Mouse (Mus musculus): Measurements from ENCODE around the gene Ubac2. TPM values are rescaled to one million over a fixed set of nuclear protein-coding genes. Genes with fewer than 3 reads are reported as not detected.

The Ubac2 gene
- polyA plus RNA-seq, 1 experiment from 2014 or later = 67.3 TPM

DNA sequence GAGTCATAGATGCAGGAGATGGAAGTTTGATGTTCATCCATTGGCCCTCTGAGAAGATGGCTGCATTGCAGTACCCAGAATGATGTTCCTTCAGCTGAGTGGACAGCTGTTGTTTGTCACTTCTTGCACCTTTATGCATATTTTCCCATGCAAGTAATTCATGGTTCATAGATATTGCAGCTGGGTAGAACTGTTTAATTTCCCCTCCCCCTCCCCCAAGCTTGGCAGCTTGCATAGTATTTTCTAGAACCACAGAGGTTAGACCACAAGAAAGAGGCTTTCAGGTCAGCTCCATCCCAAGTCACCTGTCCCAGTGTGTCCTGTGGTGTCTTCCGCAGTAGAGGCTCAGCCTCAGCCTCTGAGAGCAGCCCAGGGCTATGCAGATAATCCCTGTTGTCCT lies 92.0 kb downstream of the Ubac2 start:
- 81% methylated on average over 1 of the region's 1 CpGs for WGBS
- Histone ChIP-seq H3K9me3 (replicated peaks) (no peaks in the 10 kb centered on the region), H3K27me3 (no peaks in the 10 kb centered on the region), H3K36me3 (peaks cover 10% of the 10 kb centered on the region; the same call in 1 of the 2 replicates), H3K9ac (no peak overlapping the region), H3K4me1 (no peaks in the 10 kb centered on the region), H3K4me2 (replicated peaks) (no peak overlapping the region), H3K4me3 (replicated peaks) (no peak overlapping the region), H3K27ac (replicated peaks) (no peak overlapping the region)
- no peak for ATAC-seq (ENCODE audit: insufficient number of reproducible peaks, low FRiP score, low TSS enrichment, low read depth)

DNA sequence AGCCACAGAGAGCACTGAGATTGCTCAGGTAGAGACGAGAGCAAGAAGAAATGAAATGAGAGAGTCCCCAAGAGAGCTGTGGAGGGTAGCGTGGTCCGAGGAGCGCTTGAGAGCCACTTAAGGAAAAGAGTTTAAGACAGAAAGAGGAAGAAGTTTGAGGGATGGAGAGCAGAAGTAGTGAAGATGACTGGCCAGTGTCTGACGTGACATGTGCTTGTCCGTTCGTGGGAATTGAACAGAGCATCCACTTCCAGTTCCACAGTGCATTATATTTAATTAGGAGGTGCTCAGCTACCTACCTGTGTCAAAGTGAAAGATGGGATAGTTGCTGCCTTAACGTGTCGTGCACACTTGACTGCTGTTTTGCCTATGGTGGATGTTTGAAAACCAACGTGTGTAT lies 94.7 kb downstream of the Ubac2 start:
- H3K36me3 ChIP-seq = peaks cover 15% of the 10 kb centered on the region; the same call in 1 of the 2 replicates
- no peaks in the 10 kb centered on the region for H3K4me1 ChIP-seq
- WGBS = 83% methylated on average over 10 of the region's 10 CpGs
- no peak overlapping the region for H3K4me3 ChIP-seq (replicated peaks)
- H3K9ac ChIP-seq = no peak overlapping the region
- no peak overlapping the region for H3K4me2 ChIP-seq (replicated peaks)
- no peaks in the 10 kb centered on the region for H3K27me3 ChIP-seq
- H3K9me3 ChIP-seq (replicated peaks) = no peaks in the 10 kb centered on the region
- no peak overlapping the region for H3K27ac ChIP-seq (replicated peaks)
- ATAC-seq (ENCODE audit: insufficient number of reproducible peaks, low FRiP score, low TSS enrichment, low read depth) = no peak

DNA sequence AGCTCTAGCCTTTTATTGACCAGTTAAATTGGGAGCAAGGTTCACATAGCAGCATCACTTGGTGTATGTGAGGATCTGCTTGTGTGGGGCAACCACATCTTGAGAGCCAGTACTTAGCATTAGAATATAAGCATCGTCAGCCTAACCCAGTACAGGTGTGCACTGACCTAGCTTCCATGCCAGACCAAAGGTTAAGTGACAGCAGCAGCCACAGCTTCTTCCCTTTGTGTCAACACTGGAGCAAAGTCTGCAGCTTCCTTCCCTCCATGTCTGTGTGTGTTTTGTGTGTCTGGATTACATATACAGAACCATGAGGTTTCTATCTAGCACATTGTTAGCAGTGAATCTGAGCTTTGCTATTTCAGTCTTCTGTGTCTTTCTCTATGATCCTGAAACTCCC lies 103.1 kb downstream of the Ubac2 start:
- Histone ChIP-seq H3K9ac (no peak overlapping the region), H3K27me3 (no peaks in the 10 kb centered on the region), H3K4me2 (replicated peaks) (no peak overlapping the region), H3K36me3 (no peaks in the 10 kb centered on the region), H3K4me1 (no peaks in the 10 kb centered on the region), H3K4me3 (replicated peaks) (no peak overlapping the region), H3K27ac (replicated peaks) (no peak overlapping the region), H3K9me3 (replicated peaks) (no peaks in the 10 kb centered on the region)
- ATAC-seq (ENCODE audit: insufficient number of reproducible peaks, low FRiP score, low TSS enrichment, low read depth) = no peak
- WGBS = 80% methylated on average over 1 of the region's 1 CpGs

DNA sequence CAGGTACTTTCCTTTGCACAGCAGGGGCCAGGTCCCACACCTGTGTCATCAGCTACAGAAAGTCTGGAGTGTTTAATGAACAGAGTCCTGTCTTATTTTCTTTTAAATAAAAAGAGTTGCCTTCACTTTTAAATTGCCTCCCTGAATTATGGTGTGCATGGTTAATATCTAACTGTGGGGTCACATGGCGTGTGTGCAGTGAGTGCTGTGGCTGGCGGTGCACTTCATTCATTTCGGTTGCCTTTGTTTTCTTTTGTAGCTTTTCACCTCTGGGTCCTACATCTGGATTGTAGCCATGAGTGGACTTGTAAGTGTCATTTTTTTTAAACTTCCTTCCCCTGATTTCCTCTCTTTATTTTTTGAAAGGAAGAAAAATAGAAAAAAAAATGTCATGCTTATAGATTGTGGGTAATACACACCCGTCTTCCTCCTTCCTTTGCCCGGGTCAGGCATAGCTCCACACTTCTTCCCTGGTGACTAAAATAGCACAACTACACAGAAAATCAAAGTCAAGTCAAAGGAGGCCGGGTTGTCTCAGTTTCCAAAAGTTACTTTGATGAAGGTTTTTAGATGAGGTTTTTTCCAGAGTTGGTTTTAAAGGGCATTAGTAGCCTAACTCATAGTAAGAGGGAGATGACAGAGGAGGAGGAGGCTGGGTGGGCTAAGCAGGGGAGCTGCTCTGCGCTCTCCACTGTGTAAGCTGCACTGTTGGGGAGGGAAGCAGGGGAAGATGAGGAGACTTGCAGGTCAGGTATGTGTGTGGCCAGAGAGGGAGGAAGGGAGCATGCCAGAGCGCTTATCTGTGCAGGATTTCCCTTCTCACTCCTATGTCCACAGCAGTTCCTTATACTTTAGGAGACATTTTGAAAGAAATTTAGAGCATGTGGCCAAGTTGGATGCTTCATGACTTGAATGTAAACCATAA lies 104.9 kb downstream of the Ubac2 start:
- Histone ChIP-seq H3K4me2 (replicated peaks) (no peak overlapping the region), H3K9me3 (replicated peaks) (no peaks in the 10 kb centered on the region), H3K4me3 (replicated peaks) (no peak overlapping the region), H3K4me1 (no peaks in the 10 kb centered on the region), H3K9ac (no peak overlapping the region), H3K36me3 (no peaks in the 10 kb centered on the region), H3K27me3 (no peaks in the 10 kb centered on the region), H3K27ac (replicated peaks) (peak overlapping the region; percentile 55; the same call in 1 of the 2 replicates)
- ATAC-seq (ENCODE audit: insufficient number of reproducible peaks, low FRiP score, low TSS enrichment, low read depth) = no peak
- 67% methylated on average over 8 of the region's 8 CpGs for WGBS

DNA sequence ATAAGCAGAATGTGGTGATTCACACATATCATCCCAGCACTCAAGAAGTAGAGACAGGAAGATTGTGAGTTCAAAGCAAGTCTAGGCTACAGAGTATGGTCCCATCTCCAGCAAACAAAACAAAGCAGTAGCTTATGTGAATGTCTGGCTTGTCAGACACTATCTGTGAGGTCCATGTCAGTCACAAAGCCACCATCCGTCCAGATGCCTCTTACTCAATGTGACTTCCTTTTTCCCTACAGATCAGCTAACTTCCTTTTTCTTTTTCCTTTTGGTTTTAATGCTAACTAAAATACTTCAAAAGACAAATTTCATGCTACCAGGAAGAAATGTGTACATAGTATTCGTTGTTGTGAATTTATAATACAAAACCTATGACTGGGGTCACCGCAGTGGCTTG lies 107.1 kb downstream of the Ubac2 start:
- no peaks in the 10 kb centered on the region for H3K36me3 ChIP-seq
- H3K4me3 ChIP-seq (replicated peaks) = no peak overlapping the region
- no peaks in the 10 kb centered on the region for H3K9me3 ChIP-seq (replicated peaks)
- ATAC-seq (ENCODE audit: insufficient number of reproducible peaks, low FRiP score, low TSS enrichment, low read depth) = no peak
- no peak overlapping the region for H3K27ac ChIP-seq (replicated peaks)
- no peaks in the 10 kb centered on the region for H3K27me3 ChIP-seq
- WGBS = 77% methylated on average over 3 of the region's 3 CpGs
- H3K4me1 ChIP-seq = no peaks in the 10 kb centered on the region
- no peak overlapping the region for H3K9ac ChIP-seq
- no peak overlapping the region for H3K4me2 ChIP-seq (replicated peaks)

DNA sequence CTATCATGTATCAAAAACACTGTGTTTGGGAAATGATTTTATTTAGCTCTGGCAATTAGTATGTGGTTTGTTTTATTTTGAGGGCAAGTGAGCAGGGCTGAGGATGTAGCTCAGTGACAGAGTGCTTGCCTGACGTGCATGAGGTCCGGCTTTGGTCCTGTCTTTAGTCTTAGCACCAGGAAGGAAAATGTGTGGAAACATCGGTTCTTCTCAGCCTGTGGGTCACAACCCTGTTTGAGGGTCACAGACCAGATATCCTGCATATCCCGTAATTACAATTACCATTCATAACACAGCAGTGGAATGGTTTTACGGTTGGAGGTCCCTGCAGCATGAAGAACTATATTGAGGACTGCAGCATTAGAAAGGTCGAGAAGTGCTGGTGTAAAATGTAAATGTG lies 107.6 kb downstream of the Ubac2 start:
- no peaks in the 10 kb centered on the region for H3K36me3 ChIP-seq
- no peaks in the 10 kb centered on the region for H3K9me3 ChIP-seq (replicated peaks)
- WGBS = 75% methylated on average over 6 of the region's 6 CpGs
- no peak overlapping the region for H3K4me3 ChIP-seq (replicated peaks)
- no peak overlapping the region for H3K27ac ChIP-seq (replicated peaks)
- H3K4me2 ChIP-seq (replicated peaks) = no peak overlapping the region
- no peaks in the 10 kb centered on the region for H3K27me3 ChIP-seq
- H3K4me1 ChIP-seq = no peaks in the 10 kb centered on the region
- H3K9ac ChIP-seq = no peak overlapping the region
- no peak for ATAC-seq (ENCODE audit: insufficient number of reproducible peaks, low FRiP score, low TSS enrichment, low read depth)

DNA sequence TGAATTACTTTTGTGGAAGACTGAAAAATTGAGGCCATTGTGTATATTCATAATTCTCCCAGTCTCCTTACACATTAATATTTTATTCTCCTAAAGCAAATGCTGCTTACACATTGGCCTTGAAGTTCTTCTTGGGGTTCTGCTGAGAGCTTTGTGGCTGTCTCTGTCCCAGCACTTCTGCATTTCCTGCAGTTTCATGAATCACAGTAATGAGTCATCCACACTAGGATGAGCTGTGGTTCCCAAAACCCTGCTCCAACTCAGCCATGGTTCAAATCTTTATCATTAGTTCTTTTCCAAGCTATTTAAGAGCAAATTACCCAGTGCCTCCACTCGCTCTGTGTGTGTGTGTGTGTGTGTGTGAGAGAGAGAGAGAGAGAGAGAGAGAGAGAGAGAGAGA lies 108.9 kb downstream of the Ubac2 start:
- no peaks in the 10 kb centered on the region for H3K27me3 ChIP-seq
- no peak overlapping the region for H3K9ac ChIP-seq
- no peaks in the 10 kb centered on the region for H3K36me3 ChIP-seq
- H3K4me1 ChIP-seq = no peaks in the 10 kb centered on the region
- no peak for ATAC-seq (ENCODE audit: insufficient number of reproducible peaks, low FRiP score, low TSS enrichment, low read depth)
- H3K27ac ChIP-seq (replicated peaks) = no peak overlapping the region
- no peak overlapping the region for H3K4me3 ChIP-seq (replicated peaks)
- 84% methylated on average over 1 of the region's 1 CpGs for WGBS
- no peaks in the 10 kb centered on the region for H3K9me3 ChIP-seq (replicated peaks)
- no peak overlapping the region for H3K4me2 ChIP-seq (replicated peaks)

DNA sequence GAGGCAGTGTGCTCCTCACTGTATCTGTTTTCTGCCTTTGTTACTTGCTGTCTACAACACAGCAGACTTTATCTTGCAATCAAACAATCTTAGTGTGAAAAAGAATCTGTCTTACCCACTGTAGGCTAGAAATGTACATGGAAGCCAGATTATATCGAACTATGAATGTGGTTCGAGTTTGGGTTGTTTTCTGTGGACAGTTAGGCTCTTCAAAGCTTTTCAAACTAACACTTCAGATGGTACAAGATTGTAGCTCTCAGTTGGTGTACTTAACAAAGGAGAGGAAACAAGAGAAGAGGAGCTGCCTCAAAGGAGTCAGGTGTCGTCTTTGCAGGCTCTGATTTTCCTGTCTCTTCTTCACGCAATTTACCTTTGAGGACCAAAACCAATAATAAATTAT lies 109.3 kb downstream of the Ubac2 start:
- Histone ChIP-seq H3K27me3 (no peaks in the 10 kb centered on the region), H3K27ac (replicated peaks) (no peak overlapping the region), H3K9me3 (replicated peaks) (no peaks in the 10 kb centered on the region), H3K36me3 (no peaks in the 10 kb centered on the region), H3K4me1 (no peaks in the 10 kb centered on the region), H3K4me3 (replicated peaks) (no peak overlapping the region), H3K9ac (no peak overlapping the region), H3K4me2 (replicated peaks) (no peak overlapping the region)
- ATAC-seq (ENCODE audit: insufficient number of reproducible peaks, low FRiP score, low TSS enrichment, low read depth) = no peak
- 83% methylated on average over 4 of the region's 4 CpGs for WGBS

DNA sequence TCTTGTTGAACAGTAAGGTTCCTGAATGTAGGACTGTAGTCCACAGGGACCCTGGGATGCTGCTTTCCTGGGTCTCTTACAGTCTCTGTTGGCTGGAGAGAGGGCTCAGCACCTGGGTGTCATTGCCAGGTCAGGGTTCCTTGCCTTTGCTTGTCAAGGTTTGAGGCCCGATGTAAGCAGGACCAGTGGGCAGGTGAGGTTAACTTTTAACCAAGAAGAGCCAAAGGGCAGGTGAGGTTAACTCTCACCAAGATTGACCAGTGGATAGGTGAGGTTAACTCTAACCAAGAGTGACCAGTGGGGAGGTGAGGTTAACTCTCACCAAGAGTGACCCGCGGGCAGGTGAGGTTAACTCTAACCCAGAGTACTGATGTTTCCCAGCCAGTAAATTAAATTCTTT lies 110.9 kb downstream of the Ubac2 start:
- Histone ChIP-seq H3K4me1 (no peaks in the 10 kb centered on the region), H3K27ac (replicated peaks) (no peak overlapping the region), H3K27me3 (no peaks in the 10 kb centered on the region), H3K9ac (no peak overlapping the region), H3K4me2 (replicated peaks) (no peak overlapping the region), H3K36me3 (peaks cover 4% of the 10 kb centered on the region; the same call in 1 of the 2 replicates), H3K4me3 (replicated peaks) (no peak overlapping the region), H3K9me3 (replicated peaks) (no peaks in the 10 kb centered on the region)
- WGBS = 87% methylated on average over 3 of the region's 3 CpGs
- no peak for ATAC-seq (ENCODE audit: insufficient number of reproducible peaks, low FRiP score, low TSS enrichment, low read depth)

DNA sequence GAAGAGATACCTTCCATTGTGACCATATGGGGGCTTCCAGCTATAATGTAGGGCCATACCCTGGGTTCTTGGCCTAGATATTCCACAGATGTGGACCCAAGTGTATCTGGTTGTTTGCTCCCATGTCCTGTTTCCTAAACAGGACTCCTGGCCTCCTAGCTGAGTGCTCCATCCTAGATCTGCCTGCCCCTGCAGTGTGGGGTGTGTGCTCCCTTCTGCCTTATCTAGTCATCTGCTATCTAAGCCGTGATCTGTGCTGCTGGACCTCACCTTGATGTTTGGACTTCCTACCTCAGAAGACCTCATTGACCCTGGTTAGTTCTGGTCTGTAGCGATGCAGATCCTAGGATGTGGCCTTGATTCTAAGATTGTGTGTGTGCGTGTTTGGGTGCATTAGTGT lies 111.4 kb downstream of the Ubac2 start:
- H3K4me1 ChIP-seq = no peaks in the 10 kb centered on the region

DNA sequence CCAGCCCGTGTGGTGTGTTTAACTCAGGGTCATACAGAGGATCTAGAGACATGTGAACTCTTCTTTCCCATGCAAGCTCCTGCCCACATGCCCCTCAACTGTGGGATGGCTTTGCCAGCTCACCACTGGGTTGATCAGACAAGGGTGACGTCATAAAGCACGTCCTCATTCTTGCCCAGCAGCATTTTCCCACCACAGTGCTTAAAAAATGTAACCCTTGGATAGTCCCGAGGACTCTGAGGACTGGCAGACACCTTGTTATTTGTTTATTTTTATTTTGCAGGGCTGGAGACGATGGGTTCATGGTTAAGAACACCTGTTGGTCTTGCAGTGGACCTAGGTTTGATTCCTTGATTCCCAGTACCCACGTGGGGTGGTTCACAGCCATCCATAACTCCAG lies 112.5 kb downstream of the Ubac2 start:
- Histone ChIP-seq H3K4me2 (replicated peaks) (no peak overlapping the region), H3K27me3 (no peaks in the 10 kb centered on the region), H3K4me3 (replicated peaks) (no peak overlapping the region), H3K27ac (replicated peaks) (no peak overlapping the region), H3K9me3 (replicated peaks) (no peaks in the 10 kb centered on the region), H3K9ac (no peak overlapping the region), H3K36me3 (peaks cover 4% of the 10 kb centered on the region; the same call in 1 of the 2 replicates), H3K4me1 (no peaks in the 10 kb centered on the region)
- ATAC-seq (ENCODE audit: insufficient number of reproducible peaks, low FRiP score, low TSS enrichment, low read depth) = no peak
- 81% methylated on average over 6 of the region's 6 CpGs for WGBS

More for the DNA sequence above, 111.4 kb downstream of the Ubac2 start:
- H3K36me3 ChIP-seq = peaks cover 4% of the 10 kb centered on the region; the same call in 1 of the 2 replicates
- no peak overlapping the region for H3K27ac ChIP-seq (replicated peaks)
- 93% methylated on average over 3 of the region's 3 CpGs for WGBS
- ATAC-seq (ENCODE audit: insufficient number of reproducible peaks, low FRiP score, low TSS enrichment, low read depth) = no peak
- no peaks in the 10 kb centered on the region for H3K9me3 ChIP-seq (replicated peaks)
- H3K9ac ChIP-seq = no peak overlapping the region
- no peak overlapping the region for H3K4me3 ChIP-seq (replicated peaks)
- H3K27me3 ChIP-seq = no peaks in the 10 kb centered on the region
- H3K4me2 ChIP-seq (replicated peaks) = no peak overlapping the region

DNA sequence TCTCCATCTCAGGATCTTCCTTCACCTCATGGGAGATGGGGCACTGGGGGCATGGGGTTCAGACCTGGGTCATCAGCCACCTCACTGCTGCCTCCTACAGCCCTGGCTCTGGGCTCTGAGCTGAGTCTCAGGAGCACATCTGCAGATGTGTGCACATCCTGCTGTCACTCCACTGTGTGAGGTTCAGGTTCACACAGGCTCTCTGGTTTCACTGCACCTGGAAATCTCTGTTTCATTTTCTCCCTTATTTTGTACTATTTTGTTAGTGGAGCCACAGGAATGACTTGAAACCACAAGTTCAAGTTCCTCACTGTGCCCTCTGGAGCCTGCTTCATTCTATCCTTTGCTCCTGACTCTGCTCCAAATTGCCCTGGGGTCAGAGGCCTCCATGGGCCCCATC lies 113.5 kb downstream of the Ubac2 start:
- peaks cover 13% of the 10 kb centered on the region; the same call in 1 of the 2 replicates for H3K36me3 ChIP-seq
- H3K9ac ChIP-seq = no peak overlapping the region
- no peaks in the 10 kb centered on the region for H3K27me3 ChIP-seq
- no peak overlapping the region for H3K27ac ChIP-seq (replicated peaks)
- no peak for ATAC-seq (ENCODE audit: insufficient number of reproducible peaks, low FRiP score, low TSS enrichment, low read depth)
- H3K9me3 ChIP-seq (replicated peaks) = no peaks in the 10 kb centered on the region
- no peak overlapping the region for H3K4me2 ChIP-seq (replicated peaks)
- no peaks in the 10 kb centered on the region for H3K4me1 ChIP-seq
- no peak overlapping the region for H3K4me3 ChIP-seq (replicated peaks)
